25 mouse cellular contexts compared by ENCODE assay signal in the genomic region with DNA sequence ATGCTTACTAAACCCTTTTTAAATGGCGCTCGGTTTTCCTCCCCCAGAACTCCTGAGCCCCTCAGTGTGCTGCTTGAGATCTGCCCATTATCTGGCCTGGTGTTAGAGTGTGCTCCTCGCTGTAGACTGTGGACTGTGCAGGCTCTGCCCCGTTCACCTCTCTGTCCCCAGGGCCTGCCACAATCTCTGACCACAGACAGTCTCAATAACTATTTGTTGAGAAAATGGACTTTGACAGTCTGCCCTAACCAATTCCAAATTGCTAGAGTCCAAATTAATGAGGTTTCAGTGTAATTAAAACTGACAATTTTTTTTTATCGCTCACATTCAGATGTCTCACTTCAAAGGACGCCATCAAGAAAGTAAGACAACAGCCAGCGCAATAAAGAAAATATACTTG.
DNase-seq lines count a peak whose midpoint lies in the region; ATAC-seq and TF ChIP-seq lines count a peak whose summit lies in the region.
"Had no signal": no experiment of that assay in that cellular context is flagged by ENCODE, and none has a peak within 500 bp of the region (broad histone marks: within the 10 kb centered on the region; RNA-seq: fewer than 3 reads in every experiment).

No protein-coding gene starts in this region.

- WGBS in hindbrain, embryonic 11.5 days = 68% methylated on average over 7 of the region's 7 CpGs
- 63% methylated on average over 7 of the region's 7 CpGs for WGBS in hindbrain, postnatal 0 days
- WGBS in liver, adult 2 months = 64% methylated on average over 7 of the region's 7 CpGs
- 71% methylated on average over 7 of the region's 7 CpGs for WGBS in hindbrain, embryonic 12.5 days
- 48% methylated on average over 7 of the region's 7 CpGs for WGBS in midbrain, embryonic 15.5 days
- 72% methylated on average over 7 of the region's 7 CpGs for WGBS in intestine, embryonic 16.5 days

- no peaks in the 10 kb centered on the region for H3K27me3 ChIP-seq in hindbrain, embryonic 11.5 days (ENCODE audit: control insufficient read depth, insufficient read depth, low read length)
- H3K27me3 ChIP-seq in hindbrain, postnatal 0 days (ENCODE audit: insufficient read depth, low read length) = no peaks in the 10 kb centered on the region
- H3K27me3 ChIP-seq in liver, adult 2 months (ENCODE audit: control insufficient read depth, insufficient read depth, low read length) = no peaks in the 10 kb centered on the region
- H3K27me3 ChIP-seq in hindbrain, embryonic 12.5 days = no peaks in the 10 kb centered on the region
- H3K27me3 ChIP-seq in midbrain, embryonic 15.5 days (replicated peaks) = no peaks in the 10 kb centered on the region
- no peaks in the 10 kb centered on the region for H3K27me3 ChIP-seq in intestine, embryonic 16.5 days (replicated peaks; ENCODE audit: control insufficient read depth, insufficient read depth, low read length)
- H3K27me3 ChIP-seq: forebrain, embryonic 12.5 days; limb, embryonic 13.5 days; liver, embryonic 13.5 days had no signal

- H3K4me2 ChIP-seq in hindbrain, embryonic 11.5 days (replicated peaks; ENCODE audit: low read depth, low read length) = no peak overlapping the region
- H3K4me2 ChIP-seq in hindbrain, postnatal 0 days (ENCODE audit: low read depth, low read length) = no peak overlapping the region
- no peak overlapping the region for H3K4me2 ChIP-seq in hindbrain, embryonic 12.5 days (replicated peaks)
- H3K4me2 ChIP-seq in midbrain, embryonic 15.5 days = no peak overlapping the region
- H3K4me2 ChIP-seq in intestine, embryonic 16.5 days (ENCODE audit: low read depth, low read length) = no peak overlapping the region
- H3K4me2 ChIP-seq: forebrain, embryonic 12.5 days; heart, embryonic 15.5 days; limb, embryonic 13.5 days; liver, embryonic 13.5 days had no signal

- no peak overlapping the region for H3K4me3 ChIP-seq in hindbrain, embryonic 11.5 days (ENCODE audit: low read depth, low read length)
- H3K4me3 ChIP-seq in hindbrain, postnatal 0 days (ENCODE audit: low read length) = no peak overlapping the region
- H3K4me3 ChIP-seq in liver, adult 2 months (ENCODE audit: insufficient read depth, low read depth, low read length) = no peak overlapping the region
- no peak overlapping the region for H3K4me3 ChIP-seq in hindbrain, embryonic 12.5 days
- H3K4me3 ChIP-seq in midbrain, embryonic 15.5 days = no peak overlapping the region
- H3K4me3 ChIP-seq in intestine, embryonic 16.5 days (ENCODE audit: low read length) = no peak overlapping the region
- H3K4me3 ChIP-seq: erythroblast, embryonic 14.5 days; forebrain, embryonic 12.5 days; heart, embryonic 10.5 days; heart, embryonic 15.5 days; layer of hippocampus, adult 2 months; limb, embryonic 13.5 days; liver, embryonic 13.5 days had no signal

- no peak for ATAC-seq in hindbrain, embryonic 11.5 days (ENCODE audit: low FRiP score)
- ATAC-seq in hindbrain, postnatal 0 days = no peak
- no peak for ATAC-seq in hindbrain, embryonic 12.5 days (ENCODE audit: low FRiP score)
- no peak for ATAC-seq in midbrain, embryonic 15.5 days (replicated peaks)
- ATAC-seq in intestine, embryonic 16.5 days = no peak
- ATAC-seq: intestine, postnatal 0 days; lung, postnatal 0 days had no signal

- no peaks in the 10 kb centered on the region for H3K36me3 ChIP-seq in hindbrain, embryonic 11.5 days (ENCODE audit: control insufficient read depth, insufficient read depth, low read length)
- no peaks in the 10 kb centered on the region for H3K36me3 ChIP-seq in hindbrain, postnatal 0 days (ENCODE audit: insufficient read depth, low read length)
- no peaks in the 10 kb centered on the region for H3K36me3 ChIP-seq in liver, adult 2 months (ENCODE audit: control insufficient read depth, insufficient read depth, low read length)
- H3K36me3 ChIP-seq in hindbrain, embryonic 12.5 days = no peaks in the 10 kb centered on the region
- no peaks in the 10 kb centered on the region for H3K36me3 ChIP-seq in midbrain, embryonic 15.5 days (replicated peaks)
- no peaks in the 10 kb centered on the region for H3K36me3 ChIP-seq in intestine, embryonic 16.5 days (ENCODE audit: control insufficient read depth, insufficient read depth, low read length)
- H3K36me3 ChIP-seq: forebrain, embryonic 12.5 days; heart, embryonic 10.5 days; heart, embryonic 15.5 days; limb, embryonic 13.5 days; liver, embryonic 13.5 days had no signal

- H3K79me2 ChIP-seq in liver, adult 2 months (ENCODE audit: control insufficient read depth, insufficient read depth, low read length) = no peaks in the 10 kb centered on the region

- no peak for TF ChIP-seq CTCF in hindbrain, postnatal 0 days (IDR thresholded peaks at IDR 0.05; ENCODE audit: low read depth)
- TF ChIP-seq CTCF in liver, adult 2 months (IDR thresholded peaks at IDR 0.05; ENCODE audit: low read depth, low read length) = no peak

- DNase-seq in hindbrain, embryonic 11.5 days (ENCODE audit: low spot score) = no peak
- DNase-seq in hindbrain, postnatal 0 days (ENCODE audit: low spot score) = no peak
- DNase-seq in liver, adult 2 months (ENCODE audit: extremely low read depth, low read depth, low spot score) = peak; percentile 26
- no peak for DNase-seq in liver
- no peak for DNase-seq in heart, adult 8-10 months (ENCODE audit: low spot score)
- DNase-seq: adrenal gland, postnatal 25 days; cerebellum, adult 2 months; cerebellum, postnatal 14 days; gastrocnemius, postnatal 10 days; liver, embryonic 13.5 days; lung, adult 18-20 months; lung, postnatal 4 days; thymus, adult 2 months; thymus, postnatal 36 days had no signal

- peak overlapping the region; percentile 7; the same call in 1 of the 2 replicates for H3K27ac ChIP-seq in hindbrain, embryonic 11.5 days (ENCODE audit: low read depth, low read length)
- H3K27ac ChIP-seq in hindbrain, postnatal 0 days = no peak overlapping the region
- no peak overlapping the region for H3K27ac ChIP-seq in liver, adult 2 months (replicated peaks; ENCODE audit: insufficient read depth, low read depth, low read length)
- H3K27ac ChIP-seq in hindbrain, embryonic 12.5 days = 0 out of 2 replicates have a peak overlapping the region, but pooled peaks have one; percentile 23
- H3K27ac ChIP-seq in midbrain, embryonic 15.5 days = 0 out of 2 replicates have a peak overlapping the region, but pooled peaks have one; percentile 42
- no peak overlapping the region for H3K27ac ChIP-seq in intestine, embryonic 16.5 days (ENCODE audit: low read length)
- H3K27ac ChIP-seq: forebrain, embryonic 12.5 days; heart, embryonic 10.5 days; heart, embryonic 15.5 days; layer of hippocampus, adult 2 months; limb, embryonic 13.5 days; liver, embryonic 13.5 days had no signal

- no peak overlapping the region for H3K9ac ChIP-seq in hindbrain, embryonic 11.5 days (ENCODE audit: low read depth, low read length)
- H3K9ac ChIP-seq in hindbrain, postnatal 0 days (replicated peaks; ENCODE audit: low read length) = no peak overlapping the region
- no peak overlapping the region for H3K9ac ChIP-seq in liver, adult 2 months (ENCODE audit: low read depth, low read length)
- no peak overlapping the region for H3K9ac ChIP-seq in hindbrain, embryonic 12.5 days
- no peak overlapping the region for H3K9ac ChIP-seq in midbrain, embryonic 15.5 days
- H3K9ac ChIP-seq in intestine, embryonic 16.5 days (ENCODE audit: low read depth, low read length) = no peak overlapping the region
- H3K9ac ChIP-seq: forebrain, embryonic 12.5 days; heart, embryonic 15.5 days; limb, embryonic 13.5 days; liver, embryonic 13.5 days had no signal

- 0 out of 2 replicates have a peak, but pooled peaks cover 2% of the 10 kb centered on the region for H3K4me1 ChIP-seq in hindbrain, embryonic 11.5 days (replicated peaks; ENCODE audit: control insufficient read depth, insufficient read depth, low read length)
- peaks cover 4% of the 10 kb centered on the region; the same call in 1 of the 2 replicates for H3K4me1 ChIP-seq in hindbrain, postnatal 0 days (ENCODE audit: insufficient read depth, low read length)
- peaks cover 5% of the 10 kb centered on the region; the same call in 1 of the 2 replicates for H3K4me1 ChIP-seq in liver, adult 2 months (ENCODE audit: control insufficient read depth, insufficient read depth, low read length)
- H3K4me1 ChIP-seq in hindbrain, embryonic 12.5 days = peaks cover 18% of the 10 kb centered on the region
- H3K4me1 ChIP-seq in midbrain, embryonic 15.5 days = peaks cover 8% of the 10 kb centered on the region
- peaks cover 32% of the 10 kb centered on the region for H3K4me1 ChIP-seq in intestine, embryonic 16.5 days (ENCODE audit: control insufficient read depth, insufficient read depth, low read length)
- H3K4me1 ChIP-seq: heart, embryonic 15.5 days had no signal

- no peak for TF ChIP-seq POLR2A in liver, adult 2 months (IDR thresholded peaks at IDR 0.05; ENCODE audit: extremely low read depth, insufficient read depth, low read length)

- no peaks in the 10 kb centered on the region for H3K9me3 ChIP-seq in hindbrain, embryonic 11.5 days (ENCODE audit: control insufficient read depth, low read length)
- H3K9me3 ChIP-seq in hindbrain, postnatal 0 days (ENCODE audit: low read length) = no peaks in the 10 kb centered on the region
- H3K9me3 ChIP-seq in hindbrain, embryonic 12.5 days (replicated peaks) = no peaks in the 10 kb centered on the region
- H3K9me3 ChIP-seq in midbrain, embryonic 15.5 days = no peaks in the 10 kb centered on the region
- no peaks in the 10 kb centered on the region for H3K9me3 ChIP-seq in intestine, embryonic 16.5 days (ENCODE audit: control insufficient read depth, low read length)
- H3K9me3 ChIP-seq: forebrain, embryonic 12.5 days; heart, embryonic 10.5 days; heart, embryonic 15.5 days; limb, embryonic 13.5 days; liver, embryonic 13.5 days had no signal

Comparison
In these comparisons a context has a peak if more than half of its experiments do, and no peak if none do; other contexts are left out.
1. H3K27ac ChIP-seq: peak in hindbrain, embryonic 11.5 days (single experiment), hindbrain, embryonic 12.5 days (single experiment) and midbrain, embryonic 15.5 days (single experiment); none in hindbrain, postnatal 0 days (single experiment), liver, adult 2 months (single experiment) and intestine, embryonic 16.5 days (single experiment).